Mouse (Mus musculus): ENCODE measurements around the gene Nav2.

GRCm38 (mm10) chr7:49246240-49246578 lies 337.7 kb downstream of the Nav2 start:
- TF ChIP-seq CTCF (IDR thresholded peaks at IDR 0.05) (no peak; the same call in 1 of the 2 replicates), EP300 (IDR thresholded peaks at IDR 0.05) (no peak)

All from lung, postnatal 0 days (tissue).